8 mouse cellular contexts compared by ENCODE assay signal in the genomic region with DNA sequence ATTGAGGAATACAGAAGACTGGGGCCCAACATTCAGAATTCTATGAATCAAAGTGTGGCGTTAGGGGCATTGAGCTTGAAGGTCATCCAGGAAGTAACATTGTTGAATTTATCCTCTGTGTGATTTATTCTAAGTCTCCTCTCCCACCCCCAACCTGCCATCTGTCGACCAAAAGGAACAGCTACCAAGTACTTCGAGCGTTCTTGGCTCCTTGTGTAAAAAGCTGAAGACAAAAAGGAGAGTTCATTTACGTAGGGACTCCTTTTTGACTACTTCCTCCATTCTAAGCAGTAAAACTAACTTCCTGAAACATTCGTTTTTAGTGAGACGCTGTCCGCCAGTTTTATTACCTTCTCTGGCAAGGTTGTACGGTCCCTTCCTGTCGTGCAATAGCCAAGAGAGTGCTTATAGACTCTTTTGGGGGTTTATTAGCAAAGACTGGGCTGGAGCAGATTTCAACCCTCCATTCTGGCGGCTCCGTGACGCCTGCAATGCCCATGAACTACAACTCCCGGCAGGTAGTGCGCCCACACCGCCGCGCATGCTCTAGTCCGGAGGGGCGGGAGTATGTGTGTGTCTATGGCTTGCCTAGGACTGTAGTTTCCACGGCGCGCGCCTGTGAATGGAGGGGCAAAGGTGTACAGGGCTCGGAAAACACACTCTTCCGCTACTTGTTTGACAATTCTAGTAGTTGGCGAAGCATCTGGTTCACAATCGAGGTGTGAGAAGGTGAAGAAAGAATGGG. TPM values are rescaled to one million over a fixed set of nuclear protein-coding genes. Genes with fewer than 3 reads are reported as not detected.
DNase-seq lines count a peak whose midpoint lies in the region; ATAC-seq and TF ChIP-seq lines count a peak whose summit lies in the region.

No protein-coding gene starts in this region.

- H3K4me2 ChIP-seq in heart, embryonic 15.5 days, result peak overlapping the region; percentile 86
- H3K4me2 ChIP-seq in liver, embryonic 14.5 days (ENCODE audit: low read depth), result peak overlapping the region; percentile 99
- peak overlapping the region; percentile 70 for H3K4me2 ChIP-seq in neural tube, embryonic 11.5 days (ENCODE audit: low read depth)
- H3K4me2 ChIP-seq in stomach, postnatal 0 days (replicated peaks; ENCODE audit: low read depth), result peak overlapping the region; percentile 71

- peak; percentile 87 for DNase-seq in c-Kit-negative CD71-positive TER-119-positive erythroid progenitor cells, embryonic 14.5 days (ENCODE audit: low read depth, low spot score)
- peak; percentile 93 for DNase-seq in forebrain, embryonic 10.5 days (ENCODE audit: extremely low spot score, low spot score)
- peak; percentile 94 to 97 for DNase-seq in kidney, postnatal 25 days
- peak; percentile 89 to 92 (median 91) for DNase-seq in liver, embryonic 14.5 days (ENCODE audit: low read depth in 3 of 3, low spot score in 3 of 3)
- DNase-seq in neural tube, embryonic 11.5 days (ENCODE audit: low spot score), result peak; percentile 93
- DNase-seq in stomach, postnatal 0 days (ENCODE audit: low spot score), result peak; percentile 95

- H3K9me3 ChIP-seq in forebrain, embryonic 10.5 days, result no peaks in the 10 kb centered on the region
- H3K9me3 ChIP-seq in heart, embryonic 15.5 days (replicated peaks), result no peaks in the 10 kb centered on the region
- H3K9me3 ChIP-seq in liver, embryonic 14.5 days (ENCODE audit: control insufficient read depth, low read length), result no peaks in the 10 kb centered on the region
- H3K9me3 ChIP-seq in neural tube, embryonic 11.5 days (ENCODE audit: control insufficient read depth, low read length), result no peaks in the 10 kb centered on the region
- H3K9me3 ChIP-seq in stomach, postnatal 0 days (ENCODE audit: control insufficient read depth, low read length), result no peaks in the 10 kb centered on the region

- no peak for TF ChIP-seq CTCF in liver, embryonic 14.5 days (IDR thresholded peaks at IDR 0.05; ENCODE audit: low read depth)
- TF ChIP-seq CTCF in stomach, postnatal 0 days (IDR thresholded peaks at IDR 0.05; ENCODE audit: low read depth), result no peak

- peak overlapping the region; percentile 94 for H3K27ac ChIP-seq in forebrain, embryonic 10.5 days
- peak overlapping the region; percentile 97 for H3K27ac ChIP-seq in heart, embryonic 15.5 days
- peak overlapping the region; percentile 95 for H3K27ac ChIP-seq in liver, embryonic 14.5 days
- H3K27ac ChIP-seq in neural tube, embryonic 11.5 days (ENCODE audit: low read depth, low read length), result peak overlapping the region; percentile 83
- H3K27ac ChIP-seq in stomach, postnatal 0 days (replicated peaks), result peak overlapping the region; percentile 95

- H3K27me3 ChIP-seq in forebrain, embryonic 10.5 days (ENCODE audit: poor library complexity, severe bottlenecking), result no peaks in the 10 kb centered on the region
- no peaks in the 10 kb centered on the region for H3K27me3 ChIP-seq in heart, embryonic 15.5 days
- H3K27me3 ChIP-seq in liver, embryonic 14.5 days (ENCODE audit: control insufficient read depth, insufficient read depth, low read length), result no peaks in the 10 kb centered on the region
- no peaks in the 10 kb centered on the region for H3K27me3 ChIP-seq in neural tube, embryonic 11.5 days (ENCODE audit: control insufficient read depth, insufficient read depth, low read length)
- no peaks in the 10 kb centered on the region for H3K27me3 ChIP-seq in stomach, postnatal 0 days (ENCODE audit: control insufficient read depth, insufficient read depth, low read length)

- H3K36me3 ChIP-seq in forebrain, embryonic 10.5 days (replicated peaks), result peaks cover 35% of the 10 kb centered on the region
- H3K36me3 ChIP-seq in heart, embryonic 15.5 days, result peaks cover 11% of the 10 kb centered on the region; the same call in 1 of the 2 replicates
- H3K36me3 ChIP-seq in liver, embryonic 14.5 days (replicated peaks; ENCODE audit: control insufficient read depth, insufficient read depth, low read depth), result peaks cover 15% of the 10 kb centered on the region
- peaks cover 2% of the 10 kb centered on the region for H3K36me3 ChIP-seq in neural tube, embryonic 11.5 days (ENCODE audit: control insufficient read depth, insufficient read depth, low read length)
- H3K36me3 ChIP-seq in stomach, postnatal 0 days (ENCODE audit: control insufficient read depth, insufficient read depth, low read length), result peaks cover 5% of the 10 kb centered on the region; the same call in 1 of the 2 replicates

- no peak for TF ChIP-seq EP300 in liver, embryonic 14.5 days (IDR thresholded peaks at IDR 0.05; ENCODE audit: low read depth)
- TF ChIP-seq EP300 in stomach, postnatal 0 days (optimal IDR thresholded peaks at IDR 0.05), result no peak

- H3K4me3 ChIP-seq in forebrain, embryonic 10.5 days, result peak overlapping the region; percentile 92
- peak overlapping the region; percentile 78 for H3K4me3 ChIP-seq in heart, embryonic 15.5 days
- H3K4me3 ChIP-seq in liver, embryonic 14.5 days (ENCODE audit: insufficient read depth in 1 of 2, low read depth in 2 of 2, low read length in 2 of 2), result peak overlapping the region; percentile 65 to 97
- H3K4me3 ChIP-seq in neural tube, embryonic 11.5 days (ENCODE audit: low read depth, low read length), result peak overlapping the region; percentile 60
- H3K4me3 ChIP-seq in stomach, postnatal 0 days (ENCODE audit: low read depth, low read length), result peak overlapping the region; percentile 87

- peak overlapping the region; percentile 75 for H3K9ac ChIP-seq in heart, embryonic 15.5 days
- peak overlapping the region; percentile 95 for H3K9ac ChIP-seq in liver, embryonic 14.5 days (replicated peaks)
- peak overlapping the region; percentile 71 for H3K9ac ChIP-seq in neural tube, embryonic 11.5 days (ENCODE audit: low read length)
- peak overlapping the region; percentile 78 for H3K9ac ChIP-seq in stomach, postnatal 0 days (ENCODE audit: low read length)

- ATAC-seq in CD4-positive, CD25-positive, alpha-beta regulatory T cell, adult 4 months, result peak; percentile 81
- ATAC-seq in heart, embryonic 15.5 days (replicated peaks; ENCODE audit: insufficient number of reproducible peaks, insufficient read depth, low FRiP score, low read depth), result peak; percentile 95
- peak; percentile 93 for ATAC-seq in liver, embryonic 14.5 days (ENCODE audit: insufficient read depth)
- ATAC-seq in neural tube, embryonic 11.5 days (ENCODE audit: insufficient read depth, low FRiP score, low TSS enrichment), result peak; percentile 95
- peak; percentile 95 for ATAC-seq in stomach, postnatal 0 days (ENCODE audit: low FRiP score, low TSS enrichment)

- H3K4me1 ChIP-seq in forebrain, embryonic 10.5 days, result peaks cover 25% of the 10 kb centered on the region
- H3K4me1 ChIP-seq in heart, embryonic 15.5 days (replicated peaks), result peaks cover 9% of the 10 kb centered on the region
- peaks cover 8 to 10% of the 10 kb centered on the region in 2 experiments; a peak in 3 of 4 replicates for H3K4me1 ChIP-seq in liver, embryonic 14.5 days (replicated peaks; ENCODE audit: control insufficient read depth in 2 of 2, insufficient read depth in 2 of 2, low read length in 1 of 2)
- 0 out of 2 replicates have a peak, but pooled peaks cover 5% of the 10 kb centered on the region for H3K4me1 ChIP-seq in neural tube, embryonic 11.5 days (ENCODE audit: control insufficient read depth, insufficient read depth, low read length)
- H3K4me1 ChIP-seq in stomach, postnatal 0 days (replicated peaks; ENCODE audit: control insufficient read depth, insufficient read depth), result no peaks in the 10 kb centered on the region

- WGBS in forebrain, embryonic 10.5 days, result under 1% methylated on average over 28 of the region's 28 CpGs
- WGBS in heart, embryonic 15.5 days, result under 1% methylated on average over 28 of the region's 28 CpGs
- WGBS in liver, embryonic 14.5 days (ENCODE audit: insufficient replicate concordance), result under 1% methylated on average over 28 of the region's 28 CpGs
- WGBS in neural tube, embryonic 11.5 days, result under 1% methylated on average over 28 of the region's 28 CpGs
- WGBS in stomach, postnatal 0 days, result under 1% methylated on average over 28 of the region's 28 CpGs

RNA-seq across cellular contexts. Expression of a gene that starts 0.7 kb away (rescaled TPM):
- 100 to 1,000 TPM in 1 of 2 experiments, 10 to 100 TPM in 1; 90.2 to 101 TPM for polyA plus RNA-seq in CD4-positive, CD25-positive, alpha-beta regulatory T cell, adult 4 months (2017; shearing (Covaris generic))
- polyA plus RNA-seq in forebrain, embryonic 10.5 days (2016; fragmentation: Nextera tagmentation; extraction: Ambion mirVana), result 28.3 and 32.2 TPM in 2 replicates
- polyA plus RNA-seq in heart, embryonic 15.5 days (2015; fragmentation: Nextera tagmentation; extraction: Ambion mirVana), result 24.4 and 28.0 TPM in 2 replicates
- polyA plus RNA-seq in liver, embryonic 14.5 days (2012; rRNA removed), result 12.7 and 17.3 TPM in 2 replicates
- 17.0 and 18.4 TPM in 2 replicates for polyA plus RNA-seq in liver, embryonic 14.5 days (2014; fragmentation: Nextera tagmentation; extraction: Ambion mirVana)
- 31.5 and 33.7 TPM in 2 replicates for polyA plus RNA-seq in neural tube, embryonic 11.5 days (2014; fragmentation: Nextera tagmentation; extraction: Ambion mirVana)
- polyA plus RNA-seq in stomach, postnatal 0 days (2015; fragmentation: Nextera tagmentation; extraction: Ambion mirVana), result 22.4 and 23.6 TPM in 2 replicates

RNA-seq across cellular contexts. Expression of a gene that starts 1.0 kb away (rescaled TPM):
- 10 to 100 TPM; 18.2 to 28.7 TPM for polyA plus RNA-seq in CD4-positive, CD25-positive, alpha-beta regulatory T cell, adult 4 months (2017; shearing (Covaris generic))
- polyA plus RNA-seq in forebrain, embryonic 10.5 days (2016; fragmentation: Nextera tagmentation; extraction: Ambion mirVana), result 25.0 and 27.7 TPM in 2 replicates
- polyA plus RNA-seq in heart, embryonic 15.5 days (2015; fragmentation: Nextera tagmentation; extraction: Ambion mirVana), result 24.7 and 26.9 TPM in 2 replicates
- polyA plus RNA-seq in liver, embryonic 14.5 days (2012; rRNA removed), result 6.3 and 8.3 TPM in 2 replicates
- 29.1 and 30.4 TPM in 2 replicates for polyA plus RNA-seq in liver, embryonic 14.5 days (2014; fragmentation: Nextera tagmentation; extraction: Ambion mirVana)
- 34.0 and 36.9 TPM in 2 replicates for polyA plus RNA-seq in neural tube, embryonic 11.5 days (2014; fragmentation: Nextera tagmentation; extraction: Ambion mirVana)
- polyA plus RNA-seq in stomach, postnatal 0 days (2015; fragmentation: Nextera tagmentation; extraction: Ambion mirVana), result 15.7 and 16.6 TPM in 2 replicates

RNA-seq across cellular contexts. Expression of a gene that starts 39.7 kb away (rescaled TPM):
- polyA plus RNA-seq in CD4-positive, CD25-positive, alpha-beta regulatory T cell, adult 4 months (2017; shearing (Covaris generic)), result 10 to 100 TPM; 11.2 to 18.8 TPM
- 2.4 and 3.5 TPM in 2 replicates for polyA plus RNA-seq in forebrain, embryonic 10.5 days (2016; fragmentation: Nextera tagmentation; extraction: Ambion mirVana)
- polyA plus RNA-seq in heart, embryonic 15.5 days (2015; fragmentation: Nextera tagmentation; extraction: Ambion mirVana), result 4.3 and 4.5 TPM in 2 replicates
- polyA plus RNA-seq in liver, embryonic 14.5 days (2012; rRNA removed), result 1.9 and 2.1 TPM in 2 replicates
- polyA plus RNA-seq in liver, embryonic 14.5 days (2014; fragmentation: Nextera tagmentation; extraction: Ambion mirVana), result 1.9 and 2.0 TPM in 2 replicates
- polyA plus RNA-seq in neural tube, embryonic 11.5 days (2014; fragmentation: Nextera tagmentation; extraction: Ambion mirVana), result 2.3 and 2.4 TPM in 2 replicates
- 4.7 and 5.3 TPM in 2 replicates for polyA plus RNA-seq in stomach, postnatal 0 days (2015; fragmentation: Nextera tagmentation; extraction: Ambion mirVana)

RNA-seq across cellular contexts. Expression of a gene that starts 49.4 kb away (rescaled TPM):
- 10 to 100 TPM in 1 of 2 experiments, 1 to 10 TPM in 1; 7.4 to 19.6 TPM for polyA plus RNA-seq in CD4-positive, CD25-positive, alpha-beta regulatory T cell, adult 4 months (2017; shearing (Covaris generic))
- 19.7 and 22.9 TPM in 2 replicates for polyA plus RNA-seq in forebrain, embryonic 10.5 days (2016; fragmentation: Nextera tagmentation; extraction: Ambion mirVana)
- 14.5 and 14.8 TPM in 2 replicates for polyA plus RNA-seq in heart, embryonic 15.5 days (2015; fragmentation: Nextera tagmentation; extraction: Ambion mirVana)
- polyA plus RNA-seq in liver, embryonic 14.5 days (2012; rRNA removed), result 3.8 and 6.0 TPM in 2 replicates
- 3.2 and 3.8 TPM in 2 replicates for polyA plus RNA-seq in liver, embryonic 14.5 days (2014; fragmentation: Nextera tagmentation; extraction: Ambion mirVana)
- polyA plus RNA-seq in neural tube, embryonic 11.5 days (2014; fragmentation: Nextera tagmentation; extraction: Ambion mirVana), result 4.7 and 4.9 TPM in 2 replicates
- polyA plus RNA-seq in stomach, postnatal 0 days (2015; fragmentation: Nextera tagmentation; extraction: Ambion mirVana), result 8.2 and 8.4 TPM in 2 replicates

Comparison
In these comparisons a context has a peak if more than half of its experiments do, and no peak if none do; other contexts are left out.
1. Peak in every context shown above with its lines: DNase-seq, ATAC-seq, H3K4me3 ChIP-seq and H3K27ac ChIP-seq.